Comparison of ENCODE assay signal across 21 mouse cellular contexts in genomic region chr13:19828095-19828494, GRCm38 (mm10). TPM values are rescaled to one million over a fixed set of nuclear protein-coding genes. Genes with fewer than 3 reads are reported as not detected.
DNase-seq lines count a peak whose midpoint lies in the region; ATAC-seq and TF ChIP-seq lines count a peak whose summit lies in the region.
"Had no signal": no experiment of that assay in that cellular context is flagged by ENCODE, and none has a peak within 500 bp of the region (broad histone marks: within the 10 kb centered on the region; RNA-seq: fewer than 3 reads in every experiment).

No protein-coding gene starts in this region.

- 95% methylated on average over 2 of the region's 2 CpGs for WGBS in kidney, adult 2 months
- WGBS in intestine, embryonic 16.5 days: 83% methylated on average over 2 of the region's 2 CpGs

- H3K27ac ChIP-seq in kidney, adult 2 months (ENCODE audit: insufficient read depth, low read depth, low read length): no peak overlapping the region
- no peak overlapping the region for H3K27ac ChIP-seq in intestine, embryonic 16.5 days (ENCODE audit: low read length)
- H3K27ac ChIP-seq: gastrocnemius, adult 2 months; heart, embryonic 10.5 days; limb, embryonic 10.5 days; lung, embryonic 15.5 days; midbrain, embryonic 15.5 days; neural tube, embryonic 15.5 days had no signal

- TF ChIP-seq POLR2A in kidney, adult 2 months (IDR thresholded peaks at IDR 0.05; ENCODE audit: low read depth, low read length): no peak

- H3K4me2 ChIP-seq in intestine, embryonic 16.5 days (ENCODE audit: low read depth, low read length): no peak overlapping the region
- H3K4me2 ChIP-seq: lung, embryonic 15.5 days; midbrain, embryonic 15.5 days; neural tube, embryonic 15.5 days had no signal

- DNase-seq in kidney, adult 2 months: peak; percentile 25
- no peak for DNase-seq in kidney, postnatal 10 days
- DNase-seq in A20 (ENCODE audit: low read depth, low spot score): peak; percentile 4
- DNase-seq in cerebellum, adult 11-12 months: no peak
- DNase-seq: cerebellum, adult 9-10 months; embryo, embryonic 11 days; gastrocnemius, adult 2 months; heart, postnatal 36 days; kidney, postnatal 25 days; layer of hippocampus, postnatal 36 days had no signal

- TF ChIP-seq CTCF in kidney, adult 2 months (conservative IDR thresholded peaks at IDR 0.05; ENCODE audit: insufficient read depth, insufficient read length, low read depth, low read length): no peak

- no peaks in the 10 kb centered on the region for H3K36me3 ChIP-seq in kidney, adult 2 months (ENCODE audit: control insufficient read depth, insufficient read depth, low read length)
- no peaks in the 10 kb centered on the region for H3K36me3 ChIP-seq in intestine, embryonic 16.5 days (ENCODE audit: control insufficient read depth, insufficient read depth, low read length)
- H3K36me3 ChIP-seq: heart, embryonic 10.5 days; limb, embryonic 10.5 days; lung, embryonic 15.5 days; midbrain, embryonic 15.5 days; neural tube, embryonic 15.5 days had no signal

- no peaks in the 10 kb centered on the region for H3K9me3 ChIP-seq in intestine, embryonic 16.5 days (ENCODE audit: control insufficient read depth, low read length)
- H3K9me3 ChIP-seq: heart, embryonic 10.5 days; limb, embryonic 10.5 days; lung, embryonic 15.5 days; midbrain, embryonic 15.5 days; neural tube, embryonic 15.5 days had no signal

- ATAC-seq in hematopoietic stem cell, adult 5-6 weeks (replicated peaks in 1 of 2; ENCODE audit: insufficient read depth in 1 of 2, low FRiP score in 2 of 2, low TSS enrichment in 1 of 2, low read depth in 1 of 2, poor library complexity in 2 of 2, severe bottlenecking in 2 of 2): peak; percentile 89 to 92
- ATAC-seq in megakaryocyte progenitor cell, adult 5-6 weeks (replicated peaks; ENCODE audit: poor library complexity): peak; percentile 97
- ATAC-seq in cerebellum, adult (ENCODE audit: insufficient number of reproducible peaks, low FRiP score, low TSS enrichment): no peak
- ATAC-seq in intestine, embryonic 16.5 days: no peak
- ATAC-seq: forebrain, embryonic 16.5 days; midbrain, embryonic 15.5 days had no signal

- no peak overlapping the region for H3K9ac ChIP-seq in intestine, embryonic 16.5 days (ENCODE audit: low read depth, low read length)
- H3K9ac ChIP-seq: lung, embryonic 15.5 days; midbrain, embryonic 15.5 days; neural tube, embryonic 15.5 days had no signal

- no peaks in the 10 kb centered on the region for H3K4me1 ChIP-seq in kidney, adult 2 months (ENCODE audit: control insufficient read depth, insufficient read depth, low read length)
- no peaks in the 10 kb centered on the region for H3K4me1 ChIP-seq in intestine, embryonic 16.5 days (ENCODE audit: control insufficient read depth, insufficient read depth, low read length)
- H3K4me1 ChIP-seq: heart, embryonic 10.5 days; limb, embryonic 10.5 days; lung, embryonic 15.5 days; midbrain, embryonic 15.5 days; neural tube, embryonic 15.5 days had no signal

- no peak overlapping the region for H3K4me3 ChIP-seq in kidney, adult 2 months (ENCODE audit: insufficient read depth, low read depth, low read length)
- H3K4me3 ChIP-seq in intestine, embryonic 16.5 days (ENCODE audit: low read length): no peak overlapping the region
- H3K4me3 ChIP-seq: gastrocnemius, adult 2 months; heart, embryonic 10.5 days; limb, embryonic 10.5 days; lung, embryonic 15.5 days; midbrain, embryonic 15.5 days; neural tube, embryonic 15.5 days had no signal

- no peaks in the 10 kb centered on the region for H3K27me3 ChIP-seq in kidney, adult 2 months (replicated peaks; ENCODE audit: control insufficient read depth, insufficient read depth, low read length)
- H3K27me3 ChIP-seq in intestine, embryonic 16.5 days (replicated peaks; ENCODE audit: control insufficient read depth, insufficient read depth, low read length): no peaks in the 10 kb centered on the region
- H3K27me3 ChIP-seq: lung, embryonic 15.5 days; midbrain, embryonic 15.5 days; neural tube, embryonic 15.5 days had no signal

RNA-seq across cellular contexts. Expression of gene Gpr141, which starts 4.0 kb away (rescaled TPM):
- polyA plus RNA-seq in kidney, adult 2 months (2012; rRNA removed): 0.05 TPM in 1 of 2 replicates, not detected in the other
- total RNA-seq in hematopoietic stem cell, adult 5-6 weeks (2017): 5.3 and 14.3 TPM in 2 replicates
- 18.1 and 20.8 TPM in 2 replicates for total RNA-seq in megakaryocyte progenitor cell, adult 5-6 weeks (2015)
- 24.5 and 24.9 TPM in 2 replicates for total RNA-seq in megakaryocyte progenitor cell, adult 5-6 weeks (2017)
- 0.60 and 0.86 TPM in 2 replicates for polyA plus RNA-seq in intestine, embryonic 16.5 days (2015; fragmentation: Nextera tagmentation; extraction: Ambion mirVana)
- total RNA-seq: gastrocnemius, adult 2 months; layer of hippocampus, postnatal 36 days; MEL had no signal
- polyA plus RNA-seq: forebrain, embryonic 16.5 days; limb, embryonic 10.5 days had no signal

Comparison
In these comparisons a context has a peak if more than half of its experiments do, and no peak if none do; other contexts are left out.
1. DNase-seq: peak in kidney, adult 2 months (single experiment) and A20 (single experiment); none in kidney, postnatal 10 days (single experiment) and cerebellum, adult 11-12 months (single experiment).
2. ATAC-seq: peak in hematopoietic stem cell, adult 5-6 weeks (2 of 2) and megakaryocyte progenitor cell, adult 5-6 weeks (single experiment); none in cerebellum, adult (single experiment) and intestine, embryonic 16.5 days (single experiment).